Mouse (Mus musculus) stomach, postnatal 0 days (tissue): Measurements from ENCODE around the gene Mndal.

Experiments used
- CTCF ChIP-seq: IDR thresholded peaks from 2 replicates; pipeline ENCODE4 v1.5.1; 2016; ENCODE audit warnings: antibody characterized with exemption, low read depth, mild to moderate bottlenecking, moderate library complexity
- EP300 ChIP-seq: optimal IDR thresholded peaks from 2 replicates; pipeline ENCODE3; 2016; ENCODE audit warnings: antibody characterized with exemption

GRCm38 (mm10) chr1:173977622-173978021, 35.3 kb upstream of the Mndal start:
- TF ChIP-seq EP300 (no peak), CTCF (no peak)
